Mouse (Mus musculus) neural tube, embryonic 12.5 days (tissue): ENCODE measurements around the gene Klf8. TPM values are rescaled to one million over a fixed set of nuclear protein-coding genes. Genes with fewer than 3 reads are reported as not detected.

Experiments
- polyA plus RNA-seq: library from polyadenylated mRNA; unstranded; fragments of >200 nt; fragmentation: Nextera tagmentation; extraction: Ambion mirVana; gene quantifications from 2 replicates; pipeline ENCODE4 v1.2.1, GENCODE M21; 2016

Gene Klf8
- polyA plus RNA-seq, 1 experiment from 2014 or later: 2.5 TPM

Other genes starting within 250 kb of the Klf8 start
- 2.4 and 2.5 TPM in 2 replicates for gene Usp51, start 231.0 kb upstream of the Klf8 start, polyA plus RNA-seq
- 65.9 and 79.0 TPM in 2 replicates for gene Mageh1, start 199.9 kb upstream of the Klf8 start, polyA plus RNA-seq
- 0.11 TPM in 1 of 2 replicates, not detected in the other for gene Foxr2, start 118.7 kb upstream of the Klf8 start, polyA plus RNA-seq
- 4.0 and 4.1 TPM in 2 replicates for gene Rragb, start 97.5 kb upstream of the Klf8 start, polyA plus RNA-seq